Mouse (Mus musculus) frontal cortex, postnatal 10 days (tissue): Measurements from ENCODE around the gene Gpr139.
A peak's percentile ranks its signal among the peaks of the same experiment; 100 is the strongest.

Experiments used
- DNase-seq, 2 experiments: peaks; one replicate each; pipeline ENCODE4 v3.0.0; 2022; ENCODE audit warnings: low spot score in 2 of 2, mixed read lengths in 1 of 2

Gene Gpr139

GRCm38 (mm10) chr7:119184341-119185143 is at the start of gene Gpr139:
Gene Gpr139, minus strand, starts transcription at chr7:119184603.
- DNase-seq: peak; percentile 37 to 46

DNA sequence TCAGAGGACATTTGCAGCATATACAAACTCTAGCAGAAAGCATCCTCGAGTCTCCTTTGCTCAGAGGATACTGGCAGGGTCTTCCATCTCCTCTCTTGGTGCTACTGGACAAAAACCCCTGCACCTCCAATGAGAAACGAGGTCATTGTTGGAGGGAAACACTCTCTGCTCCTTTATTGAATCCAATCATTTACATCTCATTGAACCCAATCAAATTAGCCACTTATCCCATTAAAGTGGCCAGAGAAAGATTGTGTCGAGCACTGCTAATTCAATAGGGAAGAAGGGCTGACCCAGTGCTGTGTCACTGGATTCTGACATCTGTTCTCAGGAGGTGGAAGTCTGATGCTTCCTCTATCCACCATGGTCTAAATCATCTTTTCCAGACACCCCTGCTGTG is 46.6 kb upstream of the Gpr139 start:
- DNase-seq: no peak

- DNase-seq: no peak
Measured at GRCm38 (mm10) chr7:119222706-119223105, 38.3 kb upstream of the Gpr139 start.

- DNase-seq: no peak
Measured at GRCm38 (mm10) chr7:119219121-119219520, 34.7 kb upstream of the Gpr139 start.

- no peak for DNase-seq
Measured at GRCm38 (mm10) chr7:119207251-119207650, 22.8 kb upstream of the Gpr139 start.

- peak in 1 of 2 experiments; percentile 36 for DNase-seq
Measured at GRCm38 (mm10) chr7:119186374-119186773, 2.0 kb upstream of the Gpr139 start.

GRCm38 (mm10) chr7:119185181-119185940 is 958 bp upstream of the Gpr139 start:
- DNase-seq: peak in 1 of 2 experiments; percentile 12

DNA sequence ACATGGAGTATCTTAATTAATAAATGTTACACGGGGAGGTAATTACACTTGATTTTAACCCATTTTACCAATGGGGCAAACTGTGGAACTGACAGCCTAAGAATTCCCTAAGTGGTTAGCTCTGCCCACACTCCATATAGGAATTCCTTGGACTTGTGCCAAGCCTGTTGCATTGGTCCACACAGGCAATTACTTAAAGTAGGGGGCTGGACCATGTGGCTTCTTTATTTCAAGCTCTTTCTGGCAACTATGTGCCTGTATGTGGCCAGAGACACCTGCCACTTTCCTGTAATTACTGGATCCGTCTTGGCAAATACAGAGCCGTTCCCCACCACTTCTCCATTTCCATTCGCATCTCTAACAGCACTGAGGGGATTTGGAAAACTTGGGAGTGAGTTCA is 3.4 kb downstream of the Gpr139 start:
- DNase-seq: no peak

- DNase-seq: no peak
Measured at GRCm38 (mm10) chr7:119160015-119160414, 24.4 kb downstream of the Gpr139 start.

DNA sequence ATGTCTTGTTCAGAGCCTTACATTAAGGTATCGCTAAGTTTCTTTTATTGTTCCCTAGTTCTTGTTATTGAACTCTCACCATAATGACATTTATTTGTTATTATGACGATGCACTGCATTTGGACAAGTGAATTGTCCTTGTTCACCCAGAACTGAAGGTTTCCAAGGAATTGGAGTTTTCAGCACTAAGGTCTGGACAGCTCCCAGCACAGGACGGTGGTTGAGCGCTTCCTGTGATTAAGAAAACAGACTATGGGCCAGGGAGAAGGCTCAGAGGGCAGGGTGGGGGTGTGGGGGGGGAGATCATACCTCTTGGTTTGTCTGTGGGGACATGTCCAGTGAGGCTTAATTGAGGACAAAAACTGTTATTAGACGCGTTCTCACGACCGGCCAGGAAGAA is 72.6 kb downstream of the Gpr139 start:
- no peak for DNase-seq

DNA sequence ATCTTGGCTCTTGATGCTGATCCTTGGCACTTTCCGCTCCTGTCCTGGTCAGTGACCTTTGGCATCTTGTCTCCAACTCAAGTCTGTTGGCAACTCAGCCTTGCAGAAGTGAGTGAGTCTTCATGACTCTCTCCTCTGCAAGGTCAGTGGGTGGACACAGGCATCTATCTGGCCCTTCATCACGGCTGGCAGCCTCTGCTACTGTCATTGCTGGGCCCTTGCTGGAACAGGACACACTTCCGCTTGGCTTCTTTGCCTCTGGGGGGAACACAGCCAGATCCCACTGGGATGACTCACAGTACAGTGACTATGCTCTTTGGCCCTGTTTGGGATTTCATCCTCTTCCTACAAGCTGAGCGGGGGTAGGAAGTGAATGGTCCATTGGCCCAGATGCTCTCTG is 78.5 kb downstream of the Gpr139 start:
- DNase-seq: no peak

GRCm38 (mm10) chr7:119096583-119096982 is 87.8 kb downstream of the Gpr139 start:
- no peak for DNase-seq
